Mouse (Mus musculus) small intestine, adult 2 months (tissue): ENCODE measurements around the gene Cpe.

Experiments
- CTCF ChIP-seq: fragments of 200-500 bp; IDR thresholded peaks from 2 replicates; pipeline ENCODE4 v1.5.1; 2012; ENCODE audit warnings: low read depth, mild to moderate bottlenecking, control low read depth, inconsistent platforms, low read length, moderate library complexity, mixed read lengths; ENCODE audit not compliant: insufficient replicate concordance, insufficient read length; ENCODE audit errors: extremely low read depth
- POLR2A ChIP-seq: fragments of 200-500 bp; IDR thresholded peaks from 2 replicates; pipeline ENCODE4 v1.6.1; 2012; ENCODE audit warnings: low read depth, mild to moderate bottlenecking, control low read depth, inconsistent platforms, low read length, moderate library complexity

- TF ChIP-seq POLR2A (no peak), CTCF (no peak)
Measured at GRCm38 (mm10) chr8:64646421-64646820, 46.4 kb downstream of the Cpe start.
